Mouse (Mus musculus): ENCODE measurements around the gene Mobp. TPM values are rescaled to one million over a fixed set of nuclear protein-coding genes. Genes with fewer than 3 reads are reported as not detected.

Gene Mobp
- total RNA-seq, 2 experiments from 2014 or later, result not detected

GRCm38 (mm10) chr9:120133755-120134475 is 15.6 kb upstream of the Mobp start:
- ATAC-seq (replicated peaks; ENCODE audit: low FRiP score, low TSS enrichment, poor library complexity, severe bottlenecking), result peak; percentile 7; the same call in 1 of the 2 replicates

- ATAC-seq (replicated peaks; ENCODE audit: low FRiP score, low TSS enrichment, poor library complexity, severe bottlenecking), result peak; percentile 26; the same call in 1 of the 2 replicates
Measured at GRCm38 (mm10) chr9:120134529-120135160, 14.9 kb upstream of the Mobp start.

GRCm38 (mm10) chr9:120135454-120135853 is 14.1 kb upstream of the Mobp start:
- ATAC-seq (replicated peaks; ENCODE audit: low FRiP score, low TSS enrichment, poor library complexity, severe bottlenecking), result no peak

GRCm38 (mm10) chr9:120140652-120141051 is 8.9 kb upstream of the Mobp start:
- peak; percentile 85 for ATAC-seq (replicated peaks; ENCODE audit: low FRiP score, low TSS enrichment, poor library complexity, severe bottlenecking)

GRCm38 (mm10) chr9:120144474-120144873 is 5.0 kb upstream of the Mobp start:
- no peak for ATAC-seq (replicated peaks; ENCODE audit: low FRiP score, low TSS enrichment, poor library complexity, severe bottlenecking)

GRCm38 (mm10) chr9:120151152-120151551 is 1.6 kb downstream of the Mobp start:
- ATAC-seq (replicated peaks; ENCODE audit: low FRiP score, low TSS enrichment, poor library complexity, severe bottlenecking), result no peak

- ATAC-seq (replicated peaks; ENCODE audit: low FRiP score, low TSS enrichment, poor library complexity, severe bottlenecking), result no peak
Measured at GRCm38 (mm10) chr9:120151906-120152399, 2.4 kb downstream of the Mobp start.

GRCm38 (mm10) chr9:120158047-120158446 is 8.5 kb downstream of the Mobp start:
- peak; percentile 86 for ATAC-seq (replicated peaks; ENCODE audit: low FRiP score, low TSS enrichment, poor library complexity, severe bottlenecking)

- ATAC-seq (replicated peaks; ENCODE audit: low FRiP score, low TSS enrichment, poor library complexity, severe bottlenecking), result no peak
Measured at GRCm38 (mm10) chr9:120163862-120164261, 14.4 kb downstream of the Mobp start.

- no peak for ATAC-seq (replicated peaks; ENCODE audit: low FRiP score, low TSS enrichment, poor library complexity, severe bottlenecking)
Measured at GRCm38 (mm10) chr9:120167826-120168225, 18.3 kb downstream of the Mobp start.

GRCm38 (mm10) chr9:120171295-120171694 is 21.8 kb downstream of the Mobp start:
- ATAC-seq (replicated peaks; ENCODE audit: low FRiP score, low TSS enrichment, poor library complexity, severe bottlenecking), result peak; percentile 68; the same call in 1 of the 2 replicates

- no peak for ATAC-seq (replicated peaks; ENCODE audit: low FRiP score, low TSS enrichment, poor library complexity, severe bottlenecking)
Measured at GRCm38 (mm10) chr9:120174436-120175137, 25.1 kb downstream of the Mobp start.

- ATAC-seq (replicated peaks; ENCODE audit: low FRiP score, low TSS enrichment, poor library complexity, severe bottlenecking), result no peak
Measured at GRCm38 (mm10) chr9:120178813-120179212, 29.3 kb downstream of the Mobp start.

GRCm38 (mm10) chr9:120184499-120184898 is 35.0 kb downstream of the Mobp start:
- ATAC-seq (replicated peaks; ENCODE audit: low FRiP score, low TSS enrichment, poor library complexity, severe bottlenecking), result 0 out of 2 replicates have a peak, but pooled peaks have one; percentile 65

- ATAC-seq (replicated peaks; ENCODE audit: low FRiP score, low TSS enrichment, poor library complexity, severe bottlenecking), result no peak
Measured at GRCm38 (mm10) chr9:120186856-120187255, 37.3 kb downstream of the Mobp start.

GRCm38 (mm10) chr9:120190891-120191290 is 41.4 kb downstream of the Mobp start:
- ATAC-seq (replicated peaks; ENCODE audit: low FRiP score, low TSS enrichment, poor library complexity, severe bottlenecking), result peak; percentile 55; the same call in 1 of the 2 replicates

- peak; percentile 64 for ATAC-seq (replicated peaks; ENCODE audit: low FRiP score, low TSS enrichment, poor library complexity, severe bottlenecking)
Measured at GRCm38 (mm10) chr9:120191362-120192098, 42.0 kb downstream of the Mobp start.

GRCm38 (mm10) chr9:120192742-120193141 is 43.2 kb downstream of the Mobp start:
- no peak for ATAC-seq (replicated peaks; ENCODE audit: low FRiP score, low TSS enrichment, poor library complexity, severe bottlenecking)

- no peak for ATAC-seq (replicated peaks; ENCODE audit: low FRiP score, low TSS enrichment, poor library complexity, severe bottlenecking)
Measured at GRCm38 (mm10) chr9:120200873-120201272, 51.4 kb downstream of the Mobp start.

Measured in megakaryocyte-erythroid progenitor cell, adult 5-6 weeks (primary cell).